Mouse (Mus musculus) spleen, adult 2 months (tissue): ENCODE data around the gene Apobec4.

ENCODE experiments used
- CTCF ChIP-seq: fragments of 200-500 bp; IDR thresholded peaks from 2 replicates; pipeline ENCODE4 v1.5.1; 2011; ENCODE audit warnings: mild to moderate bottlenecking, inconsistent platforms; ENCODE audit not compliant: insufficient read depth, insufficient read length, insufficient replicate concordance; ENCODE audit errors: extremely low read depth
- POLR2A ChIP-seq: fragments of 200-500 bp; IDR thresholded peaks from 2 replicates; pipeline ENCODE4 v1.6.1; 2011; ENCODE audit warnings: low read depth, low read length, inconsistent platforms

- TF ChIP-seq POLR2A (no peak), CTCF (no peak)
These were observed 1.1 kb upstream of the Apobec4 start for GRCm38 (mm10) chr1:152749276-152749675.
